Mouse (Mus musculus) CH12.LX (cell line): ENCODE data around the gene Esrrb. TPM values are rescaled to one million over a fixed set of nuclear protein-coding genes. Genes with fewer than 3 reads are reported as not detected.
A peak's percentile ranks its signal among the peaks of the same experiment; 100 is the strongest.

Source experiments
- DNase-seq: peaks from one replicate; pipeline ENCODE4 v3.0.0-alpha.2; 2013; ENCODE audit errors: extremely low read depth
- H3K27ac ChIP-seq: 2 replicates; pipeline ENCODE4 v1.5.1; 2012; ENCODE audit warnings: low read depth, mild to moderate bottlenecking, control low read depth, moderate library complexity; ENCODE audit not compliant: insufficient read depth
- H3K27me3 ChIP-seq: replicated peaks from 2 replicates; pipeline ENCODE3; 2012; ENCODE audit warnings: inconsistent platforms
- H3K36me3 ChIP-seq, 2 experiments: replicated peaks in 1 of 2; 2 replicates each; pipeline versions ENCODE3 to v1.6.1; 2012; ENCODE audit warnings: inconsistent platforms in 1 of 2, low read length in 1 of 2, mild to moderate bottlenecking in 1 of 2, mixed read lengths in 1 of 2, moderate library complexity in 1 of 2; ENCODE audit not compliant: control insufficient read depth in 1 of 2, insufficient read depth in 1 of 2
- H3K4me1 ChIP-seq, 2 experiments: 2 replicates each; pipeline ENCODE4 v1.6.1; 2012; ENCODE audit warnings: inconsistent platforms in 1 of 2, moderate library complexity in 1 of 2; ENCODE audit not compliant: insufficient read depth in 2 of 2, control insufficient read depth in 1 of 2
- H3K4me2 ChIP-seq: 2 replicates; pipeline ENCODE4 v1.6.1; 2012; ENCODE audit warnings: low read depth, mild to moderate bottlenecking, control low read depth; ENCODE audit not compliant: poor library complexity, insufficient read depth, severe bottlenecking
- H3K4me3 ChIP-seq, 3 experiments: fragments of 150-350 bp in 1 of 3; sonication (generic) in 1 of 3; replicated peaks in 1 of 3; 2 replicates each; pipeline versions ENCODE3 to v1.5.1; 2011 to 2012; ENCODE audit warnings: low read depth in 2 of 3, low read length in 2 of 3, mild to moderate bottlenecking in 2 of 3, moderate library complexity in 2 of 3, control low read depth in 1 of 3, improper control_type of control experiment in 1 of 3, inconsistent platforms in 1 of 3, mixed read lengths in 1 of 3; ENCODE audit not compliant: poor library complexity in 1 of 3
- H3K79me2 ChIP-seq: replicated peaks from 2 replicates; pipeline ENCODE4 v1.6.1; 2012; ENCODE audit warnings: mild to moderate bottlenecking, moderate library complexity; ENCODE audit not compliant: control insufficient read depth, poor library complexity, insufficient read depth, severe bottlenecking; ENCODE audit errors: extremely low read depth
- H3K9ac ChIP-seq: 2 replicates; pipeline ENCODE4 v1.6.1; 2012; ENCODE audit warnings: low read depth, mild to moderate bottlenecking, control low read depth, moderate library complexity; ENCODE audit not compliant: insufficient read depth
- H3K9me3 ChIP-seq: replicated peaks from 2 replicates; pipeline ENCODE3; 2012; ENCODE audit warnings: low read length, inconsistent platforms, mixed read lengths
- BHLHE40 ChIP-seq: IDR thresholded peaks from 2 replicates; pipeline ENCODE4 v1.6.1; 2011; ENCODE audit warnings: mild to moderate bottlenecking, low read depth, low read length, improper control_type of control experiment
- CHD2 ChIP-seq: IDR thresholded peaks from 2 replicates; pipeline ENCODE4 v1.6.1; 2011; ENCODE audit warnings: low read length, improper control_type of control experiment
- E2F4 ChIP-seq: IDR thresholded peaks from 2 replicates; pipeline ENCODE4 v1.6.1; 2011; ENCODE audit warnings: low read depth, low read length, improper control_type of control experiment; ENCODE audit not compliant: insufficient replicate concordance
- ELF1 ChIP-seq: IDR thresholded peaks from 2 replicates; pipeline ENCODE4 v1.6.1; 2014; ENCODE audit warnings: low read depth, mild to moderate bottlenecking, inconsistent platforms, low read length, improper control_type of control experiment
- ETS1 ChIP-seq: conservative IDR thresholded peaks from 2 replicates; pipeline ENCODE4 v1.6.1; 2012; ENCODE audit warnings: low read depth, mild to moderate bottlenecking, inconsistent platforms, low read length, improper control_type of control experiment, moderate library complexity
- HCFC1 ChIP-seq: IDR thresholded peaks from 2 replicates; pipeline ENCODE4 v1.6.1; 2012; ENCODE audit warnings: low read depth, mild to moderate bottlenecking, inconsistent platforms, low read length, improper control_type of control experiment
- IRF4 ChIP-seq: IDR thresholded peaks from 2 replicates; pipeline ENCODE4 v1.6.1; 2014; ENCODE audit warnings: low read depth, mild to moderate bottlenecking, inconsistent platforms, low read length, improper control_type of control experiment
- JUN ChIP-seq: IDR thresholded peaks from 2 replicates; pipeline ENCODE4 v1.6.1; 2011; ENCODE audit warnings: low read depth, mild to moderate bottlenecking, low read length, improper control_type of control experiment, moderate library complexity; ENCODE audit not compliant: insufficient read depth
- JUND ChIP-seq: conservative IDR thresholded peaks from 2 replicates; pipeline ENCODE4 v1.6.1; 2011; ENCODE audit warnings: low read depth, low read length, improper control_type of control experiment
- MAFK ChIP-seq: IDR thresholded peaks from 2 replicates; pipeline ENCODE4 v1.6.1; 2011; ENCODE audit warnings: low read length, improper control_type of control experiment; ENCODE audit not compliant: insufficient replicate concordance
- MAX ChIP-seq: IDR thresholded peaks from 2 replicates; pipeline ENCODE4 v1.6.1; 2011; ENCODE audit warnings: low read length, improper control_type of control experiment
- MAZ ChIP-seq: IDR thresholded peaks from 2 replicates; pipeline ENCODE4 v1.6.1; 2012; ENCODE audit warnings: low read depth, mild to moderate bottlenecking, inconsistent platforms, low read length, improper control_type of control experiment, moderate library complexity
- MEF2A ChIP-seq: IDR thresholded peaks from 2 replicates; pipeline ENCODE4 v1.6.1; 2014; ENCODE audit warnings: low read depth, mild to moderate bottlenecking, inconsistent platforms, low read length, improper control_type of control experiment, borderline replicate concordance
- MXI1 ChIP-seq: IDR thresholded peaks from 2 replicates; pipeline ENCODE4 v1.6.1; 2011; ENCODE audit warnings: mild to moderate bottlenecking, low read depth, low read length, improper control_type of control experiment
- POLR2A ChIP-seq: IDR thresholded peaks from 2 replicates; pipeline ENCODE4 v1.6.1; 2011; ENCODE audit warnings: low read depth, mild to moderate bottlenecking, improper control_type of control experiment, low read length
- POLR2AphosphoS2 ChIP-seq: IDR thresholded peaks from 2 replicates; pipeline ENCODE4 v1.6.1; 2011; ENCODE audit warnings: low read depth, low read length, improper control_type of control experiment
- RCOR1 ChIP-seq: conservative IDR thresholded peaks from 2 replicates; pipeline ENCODE4 v1.6.1; 2012; ENCODE audit warnings: low read depth, mild to moderate bottlenecking, inconsistent platforms, low read length, improper control_type of control experiment
- TBP ChIP-seq: conservative IDR thresholded peaks from 2 replicates; pipeline ENCODE4 v1.6.1; 2011; ENCODE audit warnings: low read depth, low read length, improper control_type of control experiment
- TCF12 ChIP-seq: IDR thresholded peaks from 2 replicates; pipeline ENCODE4 v1.6.1; 2014; ENCODE audit warnings: low read depth, mild to moderate bottlenecking, inconsistent platforms, low read length, improper control_type of control experiment
- USF1 ChIP-seq: IDR thresholded peaks from 2 replicates; pipeline ENCODE4 v1.6.1; 2014; ENCODE audit warnings: low read depth, mild to moderate bottlenecking, inconsistent platforms, low read length, improper control_type of control experiment
- USF2 ChIP-seq: conservative IDR thresholded peaks from 2 replicates; pipeline ENCODE4 v1.6.1; 2011; ENCODE audit warnings: low read depth, low read length, improper control_type of control experiment
- ZC3H11A ChIP-seq: IDR thresholded peaks from 2 replicates; pipeline ENCODE4 v1.6.1; 2012; ENCODE audit warnings: low read depth, mild to moderate bottlenecking, inconsistent platforms, low read length, improper control_type of control experiment
- dilution Hi-C: fragments of 300-500 bp; cut with MboI; formaldehyde crosslinking; loops from 2 replicates; pipeline ENCODE4 v1.14.3; 2020; ENCODE audit warnings: low sequenced_read_pairs; ENCODE audit not compliant: extremely low pct_unique_long_range_greater_than_20kb, extremely low pct_ligation_motif_present
- in situ Hi-C: fragments of 300-500 bp; cut with MboI; formaldehyde crosslinking; loops from 3 replicates; pipeline ENCODE4 v1.14.3; 2019; ENCODE audit warnings: low sequenced_read_pairs, low pct_ligation_motif_present, low pct_unique_long_range_greater_than_20kb, mixed read lengths
- polyA plus RNA-seq: library from polyadenylated mRNA; unstranded; fragments of >175 nt; gene quantifications from 2 replicates; pipeline ENCODE4 v1.2.1, GENCODE M21; 2012; ENCODE audit warnings: low read depth; ENCODE audit not compliant: insufficient read length
- total RNA-seq, 2 experiments: library from RNA; depleted of rRNA; stranded (reverse); fragments of 300-350 nt in 1 of 2; fragments of >200 nt in 1 of 2; gene quantifications; 2 replicates each; pipeline ENCODE4 v1.2.3; 2012 to 2014

Gene Esrrb
- total and polyA plus RNA-seq, 3 experiments, result not detected

DNA sequence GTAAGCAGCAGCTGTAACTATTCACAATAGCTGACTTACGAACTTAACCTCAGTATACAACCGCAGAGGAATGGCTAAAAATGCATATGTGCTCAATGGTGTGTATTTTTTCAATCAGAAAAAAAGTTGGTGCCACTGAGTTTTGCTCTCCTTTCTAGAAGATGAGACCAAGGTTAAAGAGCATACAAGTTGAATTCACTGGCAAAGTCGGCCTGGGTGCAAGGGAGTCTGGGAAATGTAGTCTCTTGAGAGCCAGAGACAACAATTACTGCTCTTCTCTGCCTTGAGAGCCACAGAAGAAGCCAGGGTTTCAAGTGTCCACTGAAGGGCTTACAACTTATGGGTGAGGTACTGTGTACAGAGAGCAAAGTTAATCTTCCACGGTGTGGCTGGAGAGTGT lies 31.1 kb upstream of the Esrrb start:
- dilution Hi-C loops, result no loop called here
- Histone ChIP-seq H3K27ac (no peak overlapping the region), H3K36me3 (no peaks in the 10 kb centered on the region), H3K27me3 (peaks cover 64% of the 10 kb centered on the region), H3K79me2 (no peaks in the 10 kb centered on the region), H3K4me3 (no peak overlapping the region), H3K4me2 (0 out of 2 replicates have a peak overlapping the region, but pooled peaks have one; percentile 7), H3K9me3 (no peaks in the 10 kb centered on the region), H3K9ac (no peak overlapping the region), H3K4me1 (peaks cover 0 to 15% of the 10 kb centered on the region in 2 experiments; a peak in 2 of 4 replicates)
- in situ Hi-C loops, result no loop called here
- DNase-seq, result no peak
- TF ChIP-seq MAZ (no peak), ZC3H11A (no peak), ELF1 (no peak), CHD2 (no peak), HCFC1 (peak; percentile 77)

DNA sequence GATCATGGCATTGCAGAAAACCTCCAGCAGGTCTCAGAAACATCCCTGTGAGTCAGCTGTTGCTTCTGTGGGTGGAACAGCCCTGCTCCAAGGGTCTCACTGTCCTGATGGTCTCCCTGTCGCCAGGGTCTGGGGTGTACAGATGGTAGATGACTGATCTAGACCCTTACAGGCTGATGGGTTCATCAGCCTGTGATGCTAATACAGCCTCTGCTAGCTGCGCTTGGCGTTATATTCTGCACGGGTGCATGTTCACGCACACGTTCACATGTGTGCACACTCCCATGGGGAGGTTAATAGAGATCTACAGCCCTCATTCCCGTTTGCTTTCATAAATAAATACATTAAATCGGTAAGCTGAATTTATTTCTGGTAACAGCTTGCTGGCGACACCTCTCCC lies 30.2 kb upstream of the Esrrb start:
- in situ Hi-C loops, result no loop called here
- Histone ChIP-seq H3K27me3 (peaks cover 59% of the 10 kb centered on the region), H3K4me2 (no peak overlapping the region), H3K79me2 (no peaks in the 10 kb centered on the region), H3K4me1 (peaks cover 0 to 13% of the 10 kb centered on the region in 2 experiments; a peak in 2 of 4 replicates), H3K9me3 (no peaks in the 10 kb centered on the region), H3K27ac (no peak overlapping the region), H3K36me3 (no peaks in the 10 kb centered on the region), H3K4me3 (no peak overlapping the region), H3K9ac (no peak overlapping the region)
- dilution Hi-C loops, result no loop called here
- no peak for DNase-seq
- no peak for TF ChIP-seq TCF12
- no peak for TF ChIP-seq JUND
- TF ChIP-seq BHLHE40, result no peak
- TF ChIP-seq IRF4, result no peak
- TF ChIP-seq E2F4, result no peak
- TF ChIP-seq RCOR1, result no peak
- no peak for TF ChIP-seq MAZ
- TF ChIP-seq JUN, result no peak
- no peak for TF ChIP-seq TBP
- no peak for TF ChIP-seq MXI1
- no peak for TF ChIP-seq HCFC1
- no peak for TF ChIP-seq MAFK
- TF ChIP-seq ELF1, result no peak
- no peak for TF ChIP-seq MEF2A
- no peak for TF ChIP-seq ETS1
- no peak for TF ChIP-seq POLR2A
- TF ChIP-seq MAX, result no peak
- no peak for TF ChIP-seq USF2
- TF ChIP-seq POLR2AphosphoS2, result no peak
- no peak for TF ChIP-seq USF1
